Comparison of ENCODE assay signal across 9 mouse cellular contexts in genomic region chr16:10501865-10502264, GRCm38 (mm10). TPM values are rescaled to one million over a fixed set of nuclear protein-coding genes. Genes with fewer than 3 reads are reported as not detected.
A peak's percentile ranks its signal among the peaks of the same experiment; 100 is the strongest.
DNase-seq lines count a peak whose midpoint lies in the region; ATAC-seq and TF ChIP-seq lines count a peak whose summit lies in the region.
"Had no signal": no experiment of that assay in that cellular context is flagged by ENCODE, and none has a peak within 500 bp of the region (broad histone marks: within the 10 kb centered on the region; RNA-seq: fewer than 3 reads in every experiment).

No protein-coding gene starts in this region.

- DNase-seq in midbrain, embryonic 10.5 days (ENCODE audit: low spot score) = peak; percentile 49
- DNase-seq in c-Kit-positive CD71-negative TER-119-negative erythroid progenitor cells, embryonic 14.5 days (ENCODE audit: low read depth) = peak; percentile 52
- DNase-seq in kidney, postnatal 0 days (ENCODE audit: low spot score) = peak; percentile 87
- DNase-seq in frontal cortex, postnatal 36 days (ENCODE audit: low spot score in 2 of 2) = no peak

- H3K4me1 ChIP-seq in midbrain, embryonic 10.5 days = no peaks in the 10 kb centered on the region
- no peaks in the 10 kb centered on the region for H3K4me1 ChIP-seq in midbrain, embryonic 15.5 days
- H3K4me1 ChIP-seq in kidney, postnatal 0 days (replicated peaks; ENCODE audit: insufficient read depth, low read length) = no peaks in the 10 kb centered on the region
- H3K4me1 ChIP-seq in neural tube, embryonic 13.5 days (replicated peaks) = no peaks in the 10 kb centered on the region
- H3K4me1 ChIP-seq: embryonic facial prominence, embryonic 15.5 days; lung, embryonic 15.5 days had no signal

- H3K4me3 ChIP-seq in midbrain, embryonic 10.5 days = no peak overlapping the region
- no peak overlapping the region for H3K4me3 ChIP-seq in midbrain, embryonic 15.5 days
- H3K4me3 ChIP-seq in kidney, postnatal 0 days (replicated peaks; ENCODE audit: low read depth, low read length) = no peak overlapping the region
- no peak overlapping the region for H3K4me3 ChIP-seq in neural tube, embryonic 13.5 days
- H3K4me3 ChIP-seq: embryonic facial prominence, embryonic 15.5 days; lung, embryonic 15.5 days had no signal

- H3K27me3 ChIP-seq in midbrain, embryonic 10.5 days (ENCODE audit: low read depth, poor library complexity, severe bottlenecking) = no peaks in the 10 kb centered on the region
- H3K27me3 ChIP-seq in midbrain, embryonic 15.5 days (replicated peaks) = no peaks in the 10 kb centered on the region
- no peaks in the 10 kb centered on the region for H3K27me3 ChIP-seq in kidney, postnatal 0 days (ENCODE audit: insufficient read depth, low read length)
- no peaks in the 10 kb centered on the region for H3K27me3 ChIP-seq in neural tube, embryonic 13.5 days
- H3K27me3 ChIP-seq: embryonic facial prominence, embryonic 15.5 days; lung, embryonic 15.5 days had no signal

- H3K9ac ChIP-seq in midbrain, embryonic 15.5 days = no peak overlapping the region
- H3K9ac ChIP-seq in kidney, postnatal 0 days (ENCODE audit: low read depth, low read length) = no peak overlapping the region
- H3K9ac ChIP-seq in neural tube, embryonic 13.5 days = no peak overlapping the region
- H3K9ac ChIP-seq: embryonic facial prominence, embryonic 15.5 days; lung, embryonic 15.5 days had no signal

- TF ChIP-seq CTCF in kidney, postnatal 0 days (IDR thresholded peaks at IDR 0.05; ENCODE audit: low read depth) = no peak

- no peak overlapping the region for H3K4me2 ChIP-seq in midbrain, embryonic 15.5 days
- H3K4me2 ChIP-seq in kidney, postnatal 0 days (ENCODE audit: low read length) = no peak overlapping the region
- no peak overlapping the region for H3K4me2 ChIP-seq in neural tube, embryonic 13.5 days
- H3K4me2 ChIP-seq: embryonic facial prominence, embryonic 15.5 days; lung, embryonic 15.5 days had no signal

- no peaks in the 10 kb centered on the region for H3K36me3 ChIP-seq in midbrain, embryonic 10.5 days
- H3K36me3 ChIP-seq in midbrain, embryonic 15.5 days (replicated peaks) = no peaks in the 10 kb centered on the region
- H3K36me3 ChIP-seq in kidney, postnatal 0 days (ENCODE audit: insufficient read depth, low read length) = no peaks in the 10 kb centered on the region
- no peaks in the 10 kb centered on the region for H3K36me3 ChIP-seq in neural tube, embryonic 13.5 days
- H3K36me3 ChIP-seq: embryonic facial prominence, embryonic 15.5 days; lung, embryonic 15.5 days had no signal

- no peaks in the 10 kb centered on the region for H3K9me3 ChIP-seq in midbrain, embryonic 10.5 days (replicated peaks)
- no peaks in the 10 kb centered on the region for H3K9me3 ChIP-seq in midbrain, embryonic 15.5 days
- H3K9me3 ChIP-seq in kidney, postnatal 0 days (replicated peaks; ENCODE audit: low read length) = no peaks in the 10 kb centered on the region
- H3K9me3 ChIP-seq in neural tube, embryonic 13.5 days = no peaks in the 10 kb centered on the region
- H3K9me3 ChIP-seq: embryonic facial prominence, embryonic 15.5 days; lung, embryonic 15.5 days had no signal

- ATAC-seq in midbrain, embryonic 15.5 days (replicated peaks) = no peak
- ATAC-seq in kidney, postnatal 0 days (replicated peaks; ENCODE audit: low FRiP score, low read depth) = no peak
- 0 out of 2 replicates have a peak, but pooled peaks have one; percentile 27 for ATAC-seq in neural tube, embryonic 13.5 days (ENCODE audit: low read depth)
- no peak for ATAC-seq in megakaryocyte, adult 5-6 weeks (ENCODE audit: poor library complexity, severe bottlenecking)

- WGBS in midbrain, embryonic 10.5 days = 15% methylated on average over 8 of the region's 8 CpGs
- WGBS in midbrain, embryonic 15.5 days = 14% methylated on average over 8 of the region's 8 CpGs
- 11% methylated on average over 8 of the region's 8 CpGs for WGBS in kidney, postnatal 0 days
- WGBS in neural tube, embryonic 13.5 days = 13% methylated on average over 8 of the region's 8 CpGs

- H3K27ac ChIP-seq in midbrain, embryonic 10.5 days (replicated peaks) = no peak overlapping the region
- H3K27ac ChIP-seq in midbrain, embryonic 15.5 days = no peak overlapping the region
- no peak overlapping the region for H3K27ac ChIP-seq in kidney, postnatal 0 days
- H3K27ac ChIP-seq in neural tube, embryonic 13.5 days (replicated peaks) = no peak overlapping the region
- H3K27ac ChIP-seq: embryonic facial prominence, embryonic 15.5 days; lung, embryonic 15.5 days had no signal

RNA-seq across cellular contexts. Expression of gene Ciita, which starts 22.0 kb away (rescaled TPM):
- 0.16 and 0.22 TPM in 2 replicates for polyA plus RNA-seq in midbrain, embryonic 10.5 days (2016; fragmentation: Nextera tagmentation; extraction: Ambion mirVana)
- polyA plus RNA-seq in midbrain, embryonic 15.5 days (2015; fragmentation: Nextera tagmentation; extraction: Ambion mirVana) = 0.39 and 0.95 TPM in 2 replicates
- 0.93 and 0.95 TPM in 2 replicates for polyA plus RNA-seq in kidney, postnatal 0 days (2015; fragmentation: Nextera tagmentation; extraction: Ambion mirVana)
- 0.35 and 0.54 TPM in 2 replicates for polyA plus RNA-seq in neural tube, embryonic 13.5 days (2015; fragmentation: Nextera tagmentation; extraction: Ambion mirVana)
- 2.5 and 3.3 TPM in 2 replicates for total RNA-seq in megakaryocyte, adult 5-6 weeks (2015)
- total RNA-seq in megakaryocyte, adult 5-6 weeks (2017) = 3.2 and 3.7 TPM in 2 replicates

RNA-seq across cellular contexts. Expression of gene Dexi, which starts 41.0 kb away (rescaled TPM):
- 15.6 and 17.4 TPM in 2 replicates for polyA plus RNA-seq in midbrain, embryonic 10.5 days (2016; fragmentation: Nextera tagmentation; extraction: Ambion mirVana)
- polyA plus RNA-seq in midbrain, embryonic 15.5 days (2015; fragmentation: Nextera tagmentation; extraction: Ambion mirVana) = 17.1 and 17.8 TPM in 2 replicates
- polyA plus RNA-seq in kidney, postnatal 0 days (2015; fragmentation: Nextera tagmentation; extraction: Ambion mirVana) = 17.3 and 21.7 TPM in 2 replicates
- polyA plus RNA-seq in neural tube, embryonic 13.5 days (2015; fragmentation: Nextera tagmentation; extraction: Ambion mirVana) = 19.1 and 21.8 TPM in 2 replicates
- total RNA-seq in megakaryocyte, adult 5-6 weeks (2015) = 5.9 and 6.0 TPM in 2 replicates
- total RNA-seq in megakaryocyte, adult 5-6 weeks (2017) = 4.3 and 7.0 TPM in 2 replicates

RNA-seq across cellular contexts. Expression of gene Clec16a, which starts 43.3 kb away (rescaled TPM):
- 27.2 and 30.8 TPM in 2 replicates for polyA plus RNA-seq in midbrain, embryonic 10.5 days (2016; fragmentation: Nextera tagmentation; extraction: Ambion mirVana)
- 73.9 and 89.0 TPM in 2 replicates for polyA plus RNA-seq in midbrain, embryonic 15.5 days (2015; fragmentation: Nextera tagmentation; extraction: Ambion mirVana)
- 32.5 and 35.0 TPM in 2 replicates for polyA plus RNA-seq in kidney, postnatal 0 days (2015; fragmentation: Nextera tagmentation; extraction: Ambion mirVana)
- 68.7 and 69.0 TPM in 2 replicates for polyA plus RNA-seq in neural tube, embryonic 13.5 days (2015; fragmentation: Nextera tagmentation; extraction: Ambion mirVana)
- total RNA-seq in megakaryocyte, adult 5-6 weeks (2015) = 26.8 and 28.8 TPM in 2 replicates
- total RNA-seq in megakaryocyte, adult 5-6 weeks (2017) = 19.4 and 20.7 TPM in 2 replicates

RNA-seq across cellular contexts. Expression of gene Tvp23a, which starts 54.7 kb away (rescaled TPM):
- 22.9 and 27.5 TPM in 2 replicates for polyA plus RNA-seq in midbrain, embryonic 10.5 days (2016; fragmentation: Nextera tagmentation; extraction: Ambion mirVana)
- polyA plus RNA-seq in midbrain, embryonic 15.5 days (2015; fragmentation: Nextera tagmentation; extraction: Ambion mirVana) = 54.4 and 54.7 TPM in 2 replicates
- 5.9 and 6.9 TPM in 2 replicates for polyA plus RNA-seq in kidney, postnatal 0 days (2015; fragmentation: Nextera tagmentation; extraction: Ambion mirVana)
- polyA plus RNA-seq in neural tube, embryonic 13.5 days (2015; fragmentation: Nextera tagmentation; extraction: Ambion mirVana) = 39.2 and 40.5 TPM in 2 replicates
- total RNA-seq in megakaryocyte, adult 5-6 weeks (2015) = 0.07 TPM in 1 of 2 replicates, not detected in the other
- total RNA-seq in megakaryocyte, adult 5-6 weeks (2017) = 0.22 TPM in 1 of 2 replicates, not detected in the other

Comparison
In these comparisons a context has a peak if more than half of its experiments do, and no peak if none do; other contexts are left out.
1. DNase-seq: peak in midbrain, embryonic 10.5 days (single experiment), c-Kit-positive CD71-negative TER-119-negative erythroid progenitor cells, embryonic 14.5 days (single experiment) and kidney, postnatal 0 days (single experiment); none in frontal cortex, postnatal 36 days (0 of 2).